Mouse (Mus musculus) urinary bladder, postnatal 36 days (tissue): ENCODE measurements around the gene Mon1a.
A peak's percentile ranks its signal among the peaks of the same experiment; 100 is the strongest.

ENCODE experiments used
- DNase-seq, 2 experiments: peaks; one replicate each; pipeline ENCODE4 v3.0.0; 2022; ENCODE audit warnings: low spot score in 2 of 2, mixed read lengths in 1 of 2

Mon1a gene

DNA sequence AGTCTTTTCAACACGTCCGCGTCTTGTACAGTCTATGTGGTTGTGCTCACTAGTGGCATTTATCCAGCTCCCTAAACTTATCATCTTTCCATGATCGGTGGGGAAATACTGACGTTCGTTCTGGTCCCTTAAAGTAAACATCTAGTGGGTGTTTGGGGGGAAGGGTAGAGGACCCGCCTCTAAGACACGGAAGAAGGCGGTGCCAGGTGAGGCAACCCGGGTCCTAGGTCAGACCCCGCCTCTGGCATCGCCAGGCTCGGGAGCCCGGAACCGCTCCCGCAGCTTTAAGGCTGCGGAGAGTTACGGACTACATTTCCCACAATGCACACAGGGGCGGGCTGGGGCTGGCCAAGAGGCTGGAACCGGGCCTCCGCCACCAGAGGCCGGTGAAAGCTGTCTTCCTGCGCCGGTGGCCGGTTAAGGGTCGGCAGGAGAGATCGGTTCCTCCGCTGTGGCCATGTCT lies at the start of gene Mon1a:
Gene Mon1a, plus strand, starts transcription at position 348 of the 463 bp plus-strand sequence.
- peak; percentile 84 to 92 for DNase-seq

DNA sequence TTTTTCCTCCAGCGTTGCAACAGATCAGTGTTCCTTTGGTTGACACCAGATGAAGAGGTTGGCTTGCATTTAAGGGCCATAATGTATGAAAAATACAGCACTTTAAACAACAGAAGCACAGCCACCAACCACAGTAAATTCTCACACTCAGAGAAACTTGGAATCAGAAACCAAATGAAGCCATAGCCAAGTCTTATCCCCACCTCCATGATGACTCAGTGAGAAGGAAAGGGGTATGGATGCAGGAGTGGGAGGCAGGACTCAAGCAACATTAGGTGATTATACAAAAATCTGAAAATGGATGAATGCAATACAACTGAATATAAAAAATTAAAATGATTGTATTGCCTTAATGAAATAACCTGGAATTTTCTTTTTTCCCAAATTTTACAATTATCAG lies 49.1 kb upstream of the Mon1a start:
- DNase-seq = no peak

DNA sequence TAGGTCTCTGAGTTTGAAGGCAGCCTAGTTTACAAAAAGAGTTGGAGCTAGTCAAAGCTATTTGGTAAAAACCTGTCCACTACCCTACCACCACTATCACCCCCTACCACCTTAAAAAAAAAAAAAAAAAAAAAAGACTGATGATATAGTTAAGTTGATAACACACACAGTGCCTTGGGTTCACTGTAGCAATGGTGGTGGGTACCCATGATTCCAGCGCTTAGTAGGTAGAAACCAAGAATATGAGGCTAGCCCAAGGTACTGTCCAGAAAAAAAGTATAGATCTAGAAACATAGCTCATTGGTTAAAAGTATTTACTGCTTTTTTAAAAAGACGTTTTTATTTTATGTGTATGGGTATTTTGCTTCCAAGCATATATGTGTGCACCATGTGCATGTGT lies 45.2 kb upstream of the Mon1a start:
- no peak for DNase-seq

DNA sequence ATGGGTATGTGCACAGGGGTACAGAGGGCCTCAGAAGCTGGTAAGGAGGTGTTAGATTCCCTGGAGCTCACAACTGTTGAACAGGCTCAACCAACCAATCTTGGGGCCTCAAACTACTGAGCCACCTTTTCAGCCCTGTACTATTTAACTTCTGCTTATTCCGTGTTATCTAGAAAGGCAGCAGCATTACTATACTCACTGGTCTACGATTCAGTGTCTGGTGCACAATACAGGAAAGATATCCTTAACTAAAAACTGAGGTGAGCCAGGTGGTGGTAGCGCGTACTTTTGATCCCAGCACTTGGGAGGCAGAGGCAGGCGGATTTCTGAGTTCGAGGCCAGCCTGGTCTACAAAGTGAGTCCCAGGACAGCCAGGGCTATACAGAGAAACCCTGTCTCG lies 39.0 kb upstream of the Mon1a start:
- DNase-seq = no peak

DNA sequence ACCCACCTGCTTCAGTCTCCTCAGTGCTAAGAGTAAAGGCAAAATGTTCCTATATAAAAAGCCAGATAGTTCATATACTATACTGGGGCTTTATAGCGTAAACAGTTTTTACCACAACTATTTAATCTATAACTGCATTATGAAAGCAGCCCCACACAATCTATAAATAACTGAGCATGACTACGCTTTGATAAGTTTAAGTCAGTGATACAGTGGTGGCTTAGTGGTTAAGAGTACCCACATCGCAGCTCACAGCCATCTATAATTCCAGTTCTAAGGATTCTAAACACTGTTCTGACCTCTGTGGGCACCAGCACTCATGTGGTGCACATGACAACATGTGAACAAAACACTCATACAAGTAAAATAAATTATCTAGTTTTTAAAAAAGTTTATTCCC lies 29.6 kb upstream of the Mon1a start:
- DNase-seq = no peak

DNA sequence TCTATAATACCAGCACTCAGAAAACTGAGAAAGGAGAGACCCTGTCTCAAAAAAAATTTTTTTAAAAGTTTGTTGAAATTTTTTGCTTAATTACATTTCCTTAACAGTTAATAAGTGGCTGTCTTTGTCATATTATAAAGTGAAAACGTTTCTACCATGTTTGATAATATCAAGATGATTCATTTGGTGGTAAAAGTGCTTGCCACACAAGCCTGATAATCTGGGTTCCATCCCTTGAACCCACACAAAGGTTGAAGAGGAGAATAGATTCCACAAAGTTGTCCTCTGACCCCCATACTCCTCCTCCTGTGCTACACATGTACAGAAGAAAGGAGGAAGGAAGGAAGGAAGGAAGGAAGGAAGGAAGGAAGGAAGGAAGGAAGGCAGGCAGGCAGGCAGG lies 23.5 kb upstream of the Mon1a start:
- no peak for DNase-seq

DNA sequence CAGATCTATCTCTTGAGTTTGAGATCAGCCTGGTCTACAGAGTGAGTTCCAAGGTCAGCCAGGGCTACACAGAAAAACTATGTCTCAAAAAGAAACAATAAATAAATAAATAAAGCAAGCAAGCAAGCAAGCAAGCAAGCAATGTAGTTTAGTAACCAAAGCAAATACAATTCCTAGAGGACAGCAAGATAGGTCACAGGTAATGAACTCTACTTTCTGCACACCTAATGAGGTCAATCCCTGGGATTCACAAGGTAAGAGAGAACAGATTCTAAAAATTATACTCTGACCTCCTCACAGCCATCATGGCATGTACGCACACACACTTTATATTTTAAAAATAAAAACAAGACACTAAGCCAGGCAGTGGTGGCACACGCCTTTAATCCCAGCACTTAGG lies 21.9 kb upstream of the Mon1a start:
- no peak for DNase-seq

DNA sequence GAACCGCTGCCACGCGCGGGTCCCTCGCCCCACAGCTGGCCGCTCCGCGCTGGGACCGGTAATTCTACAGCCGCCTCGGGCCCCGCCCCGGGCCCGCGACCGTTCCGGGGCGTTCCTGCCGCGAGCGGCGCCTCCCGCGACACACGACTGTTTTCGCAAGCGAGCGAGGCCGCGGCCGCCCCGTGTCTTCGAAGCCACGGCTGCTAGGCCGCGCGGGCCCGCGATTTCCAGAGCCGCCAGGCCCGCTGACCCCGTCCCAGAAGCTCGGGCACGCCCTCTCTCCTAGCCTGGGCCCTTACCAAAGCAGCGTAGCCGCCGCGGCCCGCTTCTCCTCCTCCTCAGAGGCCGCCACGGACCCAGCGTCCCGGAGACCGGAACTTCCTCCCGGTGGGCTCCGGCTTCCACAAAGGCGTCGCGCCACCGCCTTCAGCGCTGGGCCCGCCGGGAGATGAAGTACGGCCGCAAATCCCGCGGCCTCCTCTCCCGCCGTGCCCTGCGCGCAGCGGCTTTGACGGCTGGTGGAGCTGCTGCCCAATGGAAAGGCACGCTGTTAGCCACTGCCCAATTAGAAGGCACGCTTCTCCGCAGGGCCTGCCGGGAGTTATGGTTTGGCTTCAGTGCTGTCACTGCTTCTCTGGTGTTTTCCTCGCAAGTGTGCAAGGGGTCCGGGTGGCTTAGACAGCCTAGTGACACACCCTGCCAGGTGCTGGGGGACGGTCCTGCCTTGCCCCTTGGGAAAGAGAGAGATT lies 15.4 kb upstream of the Mon1a start:
- DNase-seq = peak; percentile 85 to 95

DNA sequence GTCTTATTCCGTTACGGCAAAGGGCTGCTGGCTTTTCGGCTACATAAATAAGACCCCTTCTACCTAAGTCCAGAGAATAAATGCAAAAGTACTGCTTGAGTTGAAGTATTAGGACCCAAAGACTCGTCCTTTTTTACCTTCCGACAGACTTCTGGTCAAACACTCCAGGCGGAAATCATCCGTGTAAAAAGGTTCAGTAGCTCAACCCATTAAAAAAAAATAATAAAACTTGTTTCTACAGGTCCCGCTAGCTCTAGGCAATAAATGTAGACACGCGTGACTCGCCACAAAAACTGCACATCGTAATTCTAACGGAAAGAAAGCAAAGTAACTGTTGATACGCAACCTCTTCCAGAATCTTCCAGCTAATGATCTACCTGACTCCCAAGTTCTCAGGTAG lies 14.8 kb upstream of the Mon1a start, which contains the start of gene Rbm6:
Gene Rbm6, minus strand, starts transcription at position 101 of the 400 bp plus-strand sequence.
- DNase-seq = no peak

DNA sequence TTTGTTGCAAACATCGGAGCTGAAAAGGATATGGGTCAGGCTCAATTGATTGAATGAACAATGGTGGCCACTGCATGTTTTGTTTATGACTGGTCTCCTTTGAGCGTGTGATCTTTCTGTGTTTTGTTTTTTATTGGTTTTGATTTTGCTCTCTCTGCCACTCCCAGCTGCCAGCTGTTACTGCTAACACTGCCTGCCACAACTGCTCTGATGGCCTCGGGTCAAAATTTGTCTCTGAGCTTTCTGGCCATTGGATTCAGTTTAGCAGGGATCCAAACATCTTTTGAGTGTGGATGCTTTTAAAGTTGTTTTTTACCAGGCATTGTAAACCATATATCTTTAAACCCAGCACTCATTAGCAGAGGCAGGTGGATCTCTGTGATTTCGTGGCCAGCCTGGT lies 7.5 kb upstream of the Mon1a start:
- DNase-seq = no peak

DNA sequence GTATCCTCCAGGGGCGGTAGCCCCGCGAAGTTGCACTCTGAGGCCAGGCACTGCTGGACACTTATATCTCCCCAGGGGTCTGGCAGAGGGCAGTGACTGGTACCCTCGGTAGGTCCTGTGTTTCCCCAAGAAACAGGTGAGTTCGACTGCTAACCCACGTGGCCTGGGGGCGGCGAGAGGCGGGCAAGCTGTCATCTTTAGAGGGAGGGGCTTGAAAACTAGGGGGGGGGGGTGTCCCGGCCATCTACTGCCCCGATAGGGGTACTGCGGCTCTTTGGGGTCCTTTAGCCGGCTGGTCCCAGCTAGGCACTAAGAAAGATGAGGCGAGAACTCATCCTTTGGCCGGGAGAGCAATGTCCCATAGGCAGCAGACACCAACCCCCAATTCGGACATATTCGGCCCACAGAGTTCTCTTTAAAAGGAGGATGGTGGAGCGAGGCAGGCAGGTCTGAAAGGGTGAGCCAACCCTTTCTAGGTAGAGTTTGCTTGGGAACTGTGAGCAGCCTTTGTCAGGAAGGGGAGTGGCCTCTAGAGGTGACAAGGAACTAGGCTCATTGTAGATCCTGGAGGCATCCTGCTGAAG lies 408 bp downstream of the Mon1a start:
- DNase-seq = no peak

DNA sequence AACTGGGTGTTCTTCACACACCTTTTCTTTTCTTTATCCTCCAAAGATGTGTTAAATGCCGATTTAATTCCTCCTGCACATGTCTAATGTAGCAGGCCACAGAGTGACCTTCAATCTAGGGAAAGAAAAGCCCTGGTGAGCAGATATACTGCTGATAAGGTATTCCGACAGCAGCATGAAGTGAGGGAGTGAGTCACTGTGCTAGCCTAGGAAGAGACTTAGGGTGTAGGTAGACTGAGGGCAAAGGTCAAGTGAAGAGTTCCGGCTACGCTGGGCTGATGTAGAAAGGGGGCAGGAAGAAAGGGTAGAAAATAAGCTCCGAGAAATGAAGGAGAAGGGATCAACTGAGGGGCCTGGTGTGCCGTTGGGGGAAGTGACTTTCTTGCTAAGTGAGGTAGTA lies 2.3 kb downstream of the Mon1a start:
- DNase-seq = no peak

DNA sequence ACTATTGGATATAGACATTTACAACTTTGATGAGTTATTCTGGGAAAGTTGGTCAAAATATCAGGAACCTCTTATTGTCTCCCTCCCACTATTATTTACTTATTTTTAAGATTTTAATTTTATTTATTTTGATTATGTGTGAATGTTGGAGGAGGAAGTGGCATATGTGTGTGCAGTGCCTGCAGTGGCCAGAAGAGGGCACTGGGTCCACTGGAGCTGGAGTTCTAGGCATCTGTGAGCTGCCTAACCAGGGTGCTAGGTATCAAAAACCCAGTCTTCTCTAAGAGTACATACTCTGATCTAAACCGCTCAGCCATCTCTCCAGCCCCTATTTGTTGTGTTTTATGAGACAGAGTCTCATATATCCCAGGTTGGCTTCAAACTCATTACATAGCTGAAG lies 3.1 kb downstream of the Mon1a start:
- DNase-seq = no peak

DNA sequence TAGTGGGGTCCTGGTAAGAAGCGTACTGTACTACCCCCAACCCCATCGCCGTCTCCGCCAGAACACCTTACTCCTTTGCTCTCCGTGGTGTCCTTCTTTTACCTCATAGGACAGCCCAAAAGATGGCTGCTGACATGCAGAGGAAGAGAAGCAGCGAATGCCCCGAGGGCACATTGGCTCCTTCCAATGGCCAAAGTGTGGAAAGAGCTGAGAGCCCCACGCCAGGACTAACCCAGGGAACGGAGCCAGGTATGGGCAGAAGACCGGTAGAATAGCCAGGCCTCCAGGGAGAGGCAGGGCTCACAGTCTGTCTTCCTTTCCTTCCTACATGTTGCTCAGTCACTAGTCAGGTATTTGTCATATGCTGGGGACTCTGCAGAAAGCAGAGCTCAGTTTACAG lies 10.6 kb downstream of the Mon1a start:
- no peak for DNase-seq

DNA sequence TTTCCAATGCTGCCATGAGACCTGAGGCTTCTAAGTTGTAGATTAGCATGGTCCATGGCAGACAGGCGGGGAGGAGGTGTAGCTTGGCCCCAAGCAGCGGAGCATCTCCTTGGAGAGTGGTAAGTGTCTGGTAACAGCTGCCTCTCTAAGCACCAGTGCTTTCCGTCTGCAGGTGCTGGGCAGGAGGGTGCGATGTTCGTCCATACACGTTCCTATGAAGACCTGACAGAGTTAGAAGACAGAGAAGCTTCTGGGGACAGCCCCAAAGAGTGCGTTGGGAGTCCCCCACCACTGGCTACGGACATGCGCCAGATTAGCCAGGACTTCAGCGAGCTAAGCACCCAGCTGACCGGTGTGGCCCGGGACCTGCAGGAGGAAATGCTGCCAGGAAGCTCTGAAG lies 11.9 kb downstream of the Mon1a start:
- DNase-seq = no peak

DNA sequence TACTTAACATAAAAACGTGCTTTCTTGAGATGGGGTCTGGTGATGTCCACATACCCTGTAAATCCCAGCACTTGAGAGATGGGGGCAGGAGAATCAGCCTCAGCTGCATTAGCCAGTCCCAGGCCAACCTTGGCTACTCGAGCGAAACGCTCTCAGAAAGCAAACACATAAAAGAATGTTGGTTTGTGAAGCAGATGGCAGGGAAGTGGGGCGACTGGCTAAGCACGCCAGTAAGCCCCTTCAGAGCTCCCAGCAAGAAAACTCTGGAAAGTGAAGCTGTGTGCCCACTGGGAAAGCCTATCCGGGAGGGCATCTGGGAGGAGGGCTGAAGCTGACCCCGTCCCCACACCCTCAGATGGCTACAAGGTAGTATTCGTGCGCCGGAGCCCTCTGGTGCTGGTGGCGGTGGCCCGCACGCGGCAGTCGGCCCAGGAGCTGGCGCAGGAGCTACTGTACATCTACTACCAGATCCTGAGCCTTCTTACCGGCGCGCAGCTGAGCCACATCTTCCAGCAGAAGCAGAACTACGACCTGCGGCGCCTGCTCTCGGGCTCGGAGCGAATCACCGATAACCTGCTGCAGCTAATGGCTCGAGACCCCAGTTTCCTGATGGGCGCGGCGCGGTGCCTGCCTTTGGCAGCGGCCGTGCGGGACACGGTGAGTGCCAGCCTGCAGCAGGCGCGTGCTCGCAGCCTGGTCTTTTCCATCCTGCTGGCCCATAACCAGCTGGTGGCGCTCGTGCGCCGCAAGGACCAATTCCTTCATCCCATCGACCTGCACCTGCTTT lies 13.1 kb downstream of the Mon1a start:
- no peak for DNase-seq

DNA sequence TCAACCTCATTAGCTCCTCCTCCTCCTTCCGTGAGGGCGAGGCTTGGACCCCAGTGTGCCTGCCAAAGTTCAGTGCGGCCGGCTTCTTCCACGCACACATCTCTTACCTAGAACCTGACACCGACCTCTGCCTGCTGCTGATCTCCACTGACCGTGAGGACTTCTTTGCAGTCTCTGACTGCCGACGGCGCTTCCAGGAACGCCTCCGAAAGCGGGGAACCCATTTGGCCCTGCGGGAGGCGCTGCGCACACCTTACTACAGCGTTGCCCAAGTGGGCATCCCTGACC lies 13.6 kb downstream of the Mon1a start:
- no peak for DNase-seq

DNA sequence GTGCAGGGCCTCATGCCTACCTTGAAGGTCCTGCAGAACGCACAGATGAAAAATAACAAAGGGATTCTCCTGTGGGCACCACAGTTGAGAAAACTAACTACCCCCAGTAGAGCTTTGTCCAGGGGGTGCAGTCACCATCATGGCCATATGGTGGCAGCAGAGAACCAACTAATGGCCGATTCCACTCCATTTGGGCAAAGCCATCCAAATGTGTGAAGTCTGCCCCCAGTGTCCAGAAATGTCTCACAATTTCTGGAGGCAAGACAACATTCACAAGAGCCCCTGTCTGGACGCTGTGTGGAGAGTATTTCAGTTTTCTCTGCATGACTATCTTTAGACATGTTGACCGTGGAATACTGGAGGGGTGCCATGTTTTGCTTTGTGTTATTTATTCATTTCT lies 16.8 kb downstream of the Mon1a start:
- DNase-seq = peak; percentile 84 to 88

DNA sequence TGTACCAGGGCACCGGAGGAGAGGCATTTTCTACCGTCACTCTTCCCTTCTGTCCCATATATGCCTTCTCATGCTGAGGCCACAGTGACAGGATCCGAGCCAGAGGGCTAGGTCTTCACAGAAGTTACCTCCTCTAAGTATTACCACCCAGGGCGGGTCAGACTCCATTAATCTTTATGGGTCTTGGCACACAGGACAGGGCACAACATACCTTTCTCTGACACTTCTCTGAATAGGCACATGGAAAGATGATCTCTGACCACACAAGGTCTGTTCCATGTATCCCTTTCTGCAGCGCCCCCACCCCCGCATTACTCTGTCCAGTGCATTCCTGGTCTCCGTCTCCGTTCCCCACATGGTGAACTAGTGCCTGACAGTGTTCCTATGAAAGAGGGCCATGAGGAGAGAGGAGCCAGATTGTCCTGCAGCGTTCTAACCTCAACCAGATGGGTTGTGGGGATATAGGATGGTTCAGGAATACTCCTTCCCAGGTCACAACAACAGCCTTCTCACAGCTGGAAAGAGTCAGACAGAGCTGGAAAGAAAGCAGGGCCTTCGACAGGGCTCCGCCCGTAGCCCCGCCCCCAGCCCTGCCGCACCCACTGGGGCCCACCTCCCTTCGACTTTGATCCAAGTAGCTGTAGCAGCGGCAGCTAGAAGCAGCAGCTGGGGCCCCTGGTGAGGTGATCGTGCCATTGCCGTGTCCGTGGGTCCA lies 18.5 kb downstream of the Mon1a start, which contains the start of gene Mst1r:
Gene Mst1r, plus strand, starts transcription at position 622 of the 715 bp plus-strand sequence.
- peak; percentile 85 to 89 for DNase-seq

DNA sequence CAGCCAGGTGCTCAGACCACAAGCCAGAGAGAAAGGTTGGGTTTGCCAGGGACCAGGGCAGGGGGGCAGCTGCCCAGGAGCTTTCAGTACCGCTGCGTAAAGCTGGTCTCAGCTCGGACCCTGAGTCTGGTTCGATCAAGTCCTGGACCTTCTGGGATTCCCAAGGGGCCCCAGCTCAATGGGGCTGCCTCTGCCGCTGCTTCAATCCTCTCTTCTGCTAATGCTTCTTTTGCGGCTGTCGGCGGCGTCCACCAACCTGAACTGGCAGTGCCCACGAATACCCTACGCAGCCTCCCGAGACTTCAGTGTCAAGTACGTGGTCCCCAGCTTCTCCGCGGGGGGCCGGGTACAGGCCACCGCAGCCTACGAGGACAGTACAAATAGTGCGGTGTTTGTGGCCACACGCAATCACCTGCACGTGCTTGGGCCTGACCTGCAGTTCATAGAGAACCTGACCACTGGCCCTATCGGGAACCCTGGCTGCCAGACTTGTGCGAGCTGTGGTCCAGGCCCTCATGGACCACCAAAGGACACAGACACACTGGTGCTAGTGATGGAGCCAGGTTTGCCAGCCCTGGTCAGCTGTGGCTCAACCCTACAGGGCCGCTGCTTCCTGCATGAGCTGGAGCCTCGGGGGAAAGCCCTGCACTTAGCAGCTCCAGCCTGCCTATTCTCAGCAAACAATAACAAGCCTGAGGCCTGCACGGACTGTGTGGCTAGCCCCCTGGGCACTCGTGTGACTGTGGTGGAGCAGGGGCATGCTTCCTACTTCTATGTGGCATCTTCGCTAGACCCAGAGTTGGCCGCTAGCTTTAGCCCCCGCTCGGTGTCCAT lies 19.2 kb downstream of the Mon1a start:
- peak in 1 of 2 experiments; percentile 34 for DNase-seq

DNA sequence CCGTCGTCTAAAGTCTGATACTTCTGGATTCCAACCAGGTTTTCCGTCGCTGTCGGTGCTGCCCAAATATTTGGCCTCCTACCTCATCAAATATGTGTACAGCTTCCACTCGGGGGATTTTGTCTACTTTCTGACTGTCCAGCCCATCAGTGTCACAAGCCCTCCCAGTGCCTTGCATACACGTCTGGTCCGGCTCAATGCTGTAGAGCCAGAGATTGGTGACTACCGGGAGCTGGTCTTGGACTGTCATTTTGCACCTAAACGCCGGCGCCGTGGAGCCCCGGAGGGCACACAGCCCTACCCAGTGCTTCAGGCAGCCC lies 19.8 kb downstream of the Mon1a start:
- DNase-seq = no peak
